Mouse (Mus musculus): ENCODE measurements around the gene Alox12b. TPM values are rescaled to one million over a fixed set of nuclear protein-coding genes. Genes with fewer than 3 reads are reported as not detected.

The Alox12b gene
- total and polyA plus RNA-seq, 3 experiments: not detected

GRCm38 (mm10) chr11:69125041-69125851 is 31.5 kb upstream of the Alox12b start (continued):
- TF ChIP-seq POLR2AphosphoS5 (IDR thresholded peaks at IDR 0.05; ENCODE audit: borderline replicate concordance, low read depth, low read length) (no peak), ETS1 (IDR thresholded peaks at IDR 0.05; ENCODE audit: low read depth, low read length) (0 out of 2 replicates have a peak, but pooled peaks have one; percentile 4), NELFE (IDR thresholded peaks at IDR 0.05; ENCODE audit: low read depth, low read length) (no peak)

- Histone ChIP-seq H3K36me3 (ENCODE audit: control insufficient read depth in 1 of 2, insufficient read depth in 2 of 2, low read length in 2 of 2) (0 out of 4 replicates have a peak, but pooled peaks cover 0 to 2% of the 10 kb centered on the region in 2 experiments), H3K27ac (ENCODE audit: control insufficient read depth, low read depth, low read length) (peak within 1 kb of the TSS; percentile 1; the same call in 1 of the 2 replicates), H3K79me2 (ENCODE audit: control insufficient read depth, insufficient read depth, low read length, poor library complexity) (no peaks in the 10 kb centered on the region), H3K4me3 (ENCODE audit: control insufficient read depth in 1 of 2, insufficient read depth in 1 of 2, low read depth in 2 of 2, low read length in 2 of 2) (peak within 1 kb of the TSS; percentile 51 to 57), H3K9ac (ENCODE audit: control insufficient read depth, low read depth, low read length, poor library complexity, severe bottlenecking) (peak within 1 kb of the TSS; percentile 27), H3K9me3 (replicated peaks; ENCODE audit: insufficient read depth, low read length) (no peaks in the 10 kb centered on the region), H3K4me1 (ENCODE audit: control insufficient read depth in 1 of 2, insufficient read depth in 2 of 2, low read length in 2 of 2) (peaks cover 0 to 9% of the 10 kb centered on the region in 2 experiments; a peak in 2 of 4 replicates), H3K27me3 (ENCODE audit: control insufficient read depth in 1 of 2, insufficient read depth in 2 of 2, low read length in 2 of 2) (no peaks in the 10 kb centered on the region)
- TF ChIP-seq POLR2A (IDR thresholded peaks at IDR 0.05; ENCODE audit: control insufficient read depth in 1 of 2, insufficient read depth in 1 of 2, low read depth in 1 of 2, low read length in 2 of 2, poor library complexity in 1 of 2): no peak
- no peak for TF ChIP-seq NRF1 (IDR thresholded peaks at IDR 0.05; ENCODE audit: insufficient read depth, low read depth, low read length, poor library complexity, severe bottlenecking)
- no peak for DNase-seq (ENCODE audit: low read depth, low spot score)
Measured at GRCm38 (mm10) chr11:69125852-69125918, 31.1 kb upstream of the Alox12b start, which contains the start of gene Aloxe3. TSS of gene Aloxe3 (plus strand) at chr11:69125896.

GRCm38 (mm10) chr11:69125919-69126705 is 30.7 kb upstream of the Alox12b start:
- no peaks in the 10 kb centered on the region for H3K9me3 ChIP-seq (replicated peaks; ENCODE audit: insufficient read depth, low read length)
- peak overlapping the region; percentile 27 for H3K9ac ChIP-seq (ENCODE audit: control insufficient read depth, low read depth, low read length, poor library complexity, severe bottlenecking)
- H3K27ac ChIP-seq (ENCODE audit: control insufficient read depth, low read depth, low read length): no peak overlapping the region; the same call in 1 of the 2 replicates
- DNase-seq (ENCODE audit: low read depth, low spot score): peak; percentile 63
- H3K4me3 ChIP-seq (ENCODE audit: control insufficient read depth in 1 of 2, insufficient read depth in 1 of 2, low read depth in 2 of 2, low read length in 2 of 2): peak overlapping the region; percentile 51 to 57
- no peaks in the 10 kb centered on the region for H3K79me2 ChIP-seq (ENCODE audit: control insufficient read depth, insufficient read depth, low read length, poor library complexity)
- H3K27me3 ChIP-seq (ENCODE audit: control insufficient read depth in 1 of 2, insufficient read depth in 2 of 2, low read length in 2 of 2): no peaks in the 10 kb centered on the region
- H3K4me1 ChIP-seq (ENCODE audit: control insufficient read depth in 1 of 2, insufficient read depth in 2 of 2, low read length in 2 of 2): peaks cover 0 to 9% of the 10 kb centered on the region in 2 experiments; a peak in 2 of 4 replicates
- no peak for TF ChIP-seq MAZ (IDR thresholded peaks at IDR 0.05; ENCODE audit: low read depth, low read length)
- no peak for TF ChIP-seq ETS1 (IDR thresholded peaks at IDR 0.05; ENCODE audit: low read depth, low read length)
- TF ChIP-seq POLR2A (IDR thresholded peaks at IDR 0.05; ENCODE audit: control insufficient read depth in 1 of 2, insufficient read depth in 1 of 2, low read depth in 1 of 2, low read length in 2 of 2, poor library complexity in 1 of 2): no peak
- no peak for TF ChIP-seq HCFC1 (IDR thresholded peaks at IDR 0.05; ENCODE audit: low read depth, low read length)
- no peak for TF ChIP-seq RCOR1 (IDR thresholded peaks at IDR 0.05; ENCODE audit: low read depth, low read length)
- H3K36me3 ChIP-seq (ENCODE audit: control insufficient read depth in 1 of 2, insufficient read depth in 2 of 2, low read length in 2 of 2): 0 out of 4 replicates have a peak, but pooled peaks cover 0 to 2% of the 10 kb centered on the region in 2 experiments

GRCm38 (mm10) chr11:69126706-69127095 is 30.1 kb upstream of the Alox12b start:
- Histone ChIP-seq H3K27me3 (ENCODE audit: control insufficient read depth in 1 of 2, insufficient read depth in 2 of 2, low read length in 2 of 2) (no peaks in the 10 kb centered on the region), H3K4me3 (ENCODE audit: control insufficient read depth in 1 of 2, insufficient read depth in 1 of 2, low read depth in 2 of 2, low read length in 2 of 2) (peak overlapping the region in 1 of 2 experiments; percentile 51; a peak in 2 of 4 replicates), H3K27ac (ENCODE audit: control insufficient read depth, low read depth, low read length) (no peak overlapping the region), H3K36me3 (ENCODE audit: control insufficient read depth in 1 of 2, insufficient read depth in 2 of 2, low read length in 2 of 2) (0 out of 4 replicates have a peak, but pooled peaks cover 0 to 2% of the 10 kb centered on the region in 2 experiments), H3K79me2 (ENCODE audit: control insufficient read depth, insufficient read depth, low read length, poor library complexity) (no peaks in the 10 kb centered on the region), H3K4me1 (ENCODE audit: control insufficient read depth in 1 of 2, insufficient read depth in 2 of 2, low read length in 2 of 2) (peaks cover 0 to 9% of the 10 kb centered on the region in 2 experiments; a peak in 2 of 4 replicates), H3K9ac (ENCODE audit: control insufficient read depth, low read depth, low read length, poor library complexity, severe bottlenecking) (no peak overlapping the region), H3K9me3 (replicated peaks; ENCODE audit: insufficient read depth, low read length) (no peaks in the 10 kb centered on the region)
- DNase-seq (ENCODE audit: low read depth, low spot score): peak; percentile 59
- TF ChIP-seq POLR2AphosphoS2 (IDR thresholded peaks at IDR 0.05; ENCODE audit: low read length) (no peak), ZMIZ1 (IDR thresholded peaks at IDR 0.05; ENCODE audit: low read depth, low read length) (no peak), MXI1 (IDR thresholded peaks at IDR 0.05; ENCODE audit: low read depth, low read length) (no peak), NRF1 (IDR thresholded peaks at IDR 0.05; ENCODE audit: insufficient read depth, low read depth, low read length, poor library complexity, severe bottlenecking) (no peak), JUND (IDR thresholded peaks at IDR 0.05; ENCODE audit: low read depth, low read length) (no peak)
